Mouse (Mus musculus): ENCODE measurements around the gene Ugcg. TPM values are rescaled to one million over a fixed set of nuclear protein-coding genes. Genes with fewer than 3 reads are reported as not detected.

Gene Ugcg
- polyA plus RNA-seq, 1 experiment from 2014 or later: 9.0 TPM

Other genes starting within 250 kb of the Ugcg start
- 0.55 and 1.0 TPM in 2 replicates for gene Zkscan16, start 245.6 kb upstream of the Ugcg start, polyA plus RNA-seq (2016; fragmentation: Nextera tagmentation; extraction: Ambion mirVana)
- gene Ptgr1, start 202.1 kb upstream of the Ugcg start, polyA plus RNA-seq (2016; fragmentation: Nextera tagmentation; extraction: Ambion mirVana): 13.5 and 14.8 TPM in 2 replicates
- 5.9 and 9.0 TPM in 2 replicates for gene Dnajc25, start 194.2 kb upstream of the Ugcg start, polyA plus RNA-seq (2016; fragmentation: Nextera tagmentation; extraction: Ambion mirVana)
- gene Gm20503, start 186.0 kb upstream of the Ugcg start, polyA plus RNA-seq (2016; fragmentation: Nextera tagmentation; extraction: Ambion mirVana): 10.5 and 13.3 TPM in 2 replicates
- gene Gng10, start 154.2 kb upstream of the Ugcg start, polyA plus RNA-seq (2016; fragmentation: Nextera tagmentation; extraction: Ambion mirVana): 66.3 and 77.8 TPM in 2 replicates
- gene AI481877, start 50.3 kb upstream of the Ugcg start, polyA plus RNA-seq (2016; fragmentation: Nextera tagmentation; extraction: Ambion mirVana): not detected in 2 replicates
- 2.0 and 2.1 TPM in 2 replicates for gene Susd1, start 249.4 kb downstream of the Ugcg start, polyA plus RNA-seq (2016; fragmentation: Nextera tagmentation; extraction: Ambion mirVana)

All from hindbrain, embryonic 10.5 days (tissue).